Mouse (Mus musculus) erythroblast, adult 5-6 weeks (primary cell): Measurements from ENCODE around the gene Eme1. TPM values are rescaled to one million over a fixed set of nuclear protein-coding genes. Genes with fewer than 3 reads are reported as not detected.

Experiments
- ATAC-seq: replicated peaks from 2 replicates; pipeline ENCODE4 v1.8.0; 2016; ENCODE audit warnings: moderate number of reproducible peaks, mild to moderate bottlenecking, moderate TSS enrichment, inconsistent platforms; ENCODE audit not compliant: poor library complexity, low FRiP score, severe bottlenecking
- total RNA-seq, 2 experiments: library from RNA; stranded (forward) in 1 of 2; stranded (reverse) in 1 of 2; fragments of 150-400 nt in 1 of 2; fragments of 200-764, 138-1000 nt in 1 of 2; gene quantifications; 2 replicates each; pipeline versions ENCODE4 v1.2.3 to v1.2.4; 2015 to 2017; ENCODE audit warnings: low replicate concordance in 2 of 2

The Eme1 gene
- total RNA-seq, 2 experiments from 2014 or later, result 4.8 to 10.1 TPM

DNA sequence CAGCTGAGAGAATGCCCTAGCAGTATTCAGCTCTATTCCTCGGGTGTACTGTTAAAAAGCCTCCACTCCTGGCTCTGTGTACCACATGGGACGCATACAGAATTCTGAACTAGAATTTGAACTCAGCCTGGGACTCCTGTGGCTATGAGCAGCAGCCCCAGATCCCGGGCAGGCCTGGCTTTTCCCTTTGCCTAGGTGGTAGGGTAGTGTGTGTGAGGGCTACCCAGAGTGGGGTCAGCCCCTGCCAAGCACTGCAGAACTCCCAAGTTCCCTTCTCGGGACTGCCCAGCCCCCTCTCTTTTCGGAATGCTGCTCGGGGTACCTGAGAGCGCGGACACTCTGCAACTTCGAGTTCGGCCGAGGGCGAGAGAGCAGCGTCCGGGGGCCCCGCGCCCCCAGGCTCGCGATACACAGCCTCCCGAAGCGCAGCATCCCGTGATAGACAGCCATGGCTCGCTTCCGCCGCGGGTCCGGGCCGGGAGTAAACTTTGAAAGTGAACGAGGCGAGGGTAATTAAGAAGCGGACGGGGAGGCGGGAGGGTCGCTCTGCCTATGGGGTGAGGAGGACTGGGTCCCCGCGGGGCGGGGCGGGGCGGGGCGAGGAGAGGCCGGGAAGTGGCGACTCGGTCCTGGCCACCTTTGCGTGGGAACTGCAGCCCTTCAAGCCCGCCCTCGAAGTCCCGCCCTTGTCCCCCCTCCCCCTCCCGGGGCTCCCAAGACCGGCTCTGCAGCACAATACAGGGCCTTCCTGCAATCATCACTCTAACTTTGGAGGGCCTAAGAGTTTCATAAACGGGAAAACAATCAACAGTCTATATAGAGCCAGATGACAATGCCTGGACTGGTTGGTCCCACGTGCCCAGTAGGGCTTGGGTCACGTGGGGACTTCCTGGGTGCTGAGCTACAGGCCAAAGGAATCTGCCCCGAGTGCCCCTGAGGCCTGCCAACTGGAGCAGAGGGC lies 52.2 kb downstream of the Eme1 start, which contains the start of gene Acsf2:
Gene Acsf2 (minus strand): TSS at position 551 of the 961 bp plus-strand sequence.
- ATAC-seq, result no peak

GRCm38 (mm10) chr11:94600447-94600846 lies 53.3 kb downstream of the Eme1 start:
- ATAC-seq, result no peak

DNA sequence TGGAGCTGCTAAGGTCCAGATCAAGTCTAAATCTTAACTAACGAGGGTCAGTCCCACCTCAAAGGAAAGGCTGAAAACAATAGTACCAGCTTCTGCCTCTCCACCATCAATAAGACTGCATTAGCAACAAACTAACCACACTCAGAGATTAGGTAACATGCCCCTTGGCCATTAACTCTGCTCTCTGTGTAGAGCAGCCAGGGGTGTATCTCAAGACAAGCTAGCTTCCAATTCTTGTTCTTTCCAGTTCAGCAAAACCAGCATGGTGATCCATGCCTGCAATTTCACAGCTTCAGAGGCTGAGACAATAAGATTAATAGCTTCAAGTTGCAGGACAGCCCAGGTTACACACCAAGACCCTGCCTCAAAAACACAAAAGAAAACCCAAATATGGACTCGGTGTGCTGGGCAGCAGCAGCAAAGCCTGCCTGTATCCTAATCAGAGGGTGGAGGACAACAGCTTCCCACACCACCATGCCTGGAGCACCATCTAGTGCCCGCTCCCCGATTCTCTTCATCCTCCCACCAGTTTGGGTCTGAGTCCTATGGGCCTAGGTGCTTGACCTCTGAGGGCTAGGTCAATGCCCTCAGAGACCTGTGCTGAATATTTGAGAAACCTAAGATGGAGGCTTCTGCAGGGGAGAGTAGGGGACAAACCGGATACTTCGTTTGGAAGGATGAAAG lies 55.2 kb downstream of the Eme1 start:
- no peak for ATAC-seq

DNA sequence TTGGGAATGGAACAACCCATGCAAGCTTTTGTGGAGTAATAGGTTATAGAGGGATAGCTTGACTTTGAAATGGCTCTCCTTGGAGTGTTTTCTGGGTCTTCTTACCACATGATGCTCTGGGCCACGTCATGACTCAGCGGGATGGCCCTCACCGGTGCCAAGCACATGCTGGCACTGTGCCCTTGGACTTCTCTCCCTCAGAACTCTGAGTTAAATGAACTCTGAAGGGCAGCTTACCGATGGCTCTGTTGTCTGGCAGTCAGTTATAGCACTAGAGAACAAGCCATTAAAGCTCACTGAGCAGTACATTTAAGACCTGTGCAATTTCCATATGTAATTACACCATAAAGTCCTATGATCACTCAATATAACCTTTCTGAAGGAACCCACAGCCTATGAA lies 56.4 kb downstream of the Eme1 start:
- no peak for ATAC-seq

GRCm38 (mm10) chr11:94596311-94596852 lies 57.4 kb downstream of the Eme1 start:
- no peak; the same call in 1 of the 2 replicates for ATAC-seq

Other genes with a start within 250 kb of the Eme1 start
- gene Cacna1g, start 179.8 kb downstream of the Eme1 start, total RNA-seq (2015; ENCODE audit: low replicate concordance), result 109 and 122 TPM in 2 replicates
- 78.9 and 102 TPM in 2 replicates for gene Cacna1g, start 179.8 kb downstream of the Eme1 start, total RNA-seq (2017; ENCODE audit: low replicate concordance)
- gene Spata20, start 167.8 kb downstream of the Eme1 start, total RNA-seq (2015; ENCODE audit: low replicate concordance), result not detected in 2 replicates
- not detected in 2 replicates for gene Spata20, start 167.8 kb downstream of the Eme1 start, total RNA-seq (2017; ENCODE audit: low replicate concordance)
- gene Epn3, start 154.0 kb downstream of the Eme1 start, total RNA-seq (2015; ENCODE audit: low replicate concordance), result not detected in 2 replicates
- gene Epn3, start 154.0 kb downstream of the Eme1 start, total RNA-seq (2017; ENCODE audit: low replicate concordance), result not detected in 2 replicates
- gene Mycbpap, start 132.2 kb downstream of the Eme1 start, total RNA-seq (2015; ENCODE audit: low replicate concordance), result not detected in 2 replicates
- gene Mycbpap, start 132.2 kb downstream of the Eme1 start, total RNA-seq (2017; ENCODE audit: low replicate concordance), result not detected in 2 replicates
- not detected in 2 replicates for gene Rsad1, start 104.7 kb downstream of the Eme1 start, total RNA-seq (2015; ENCODE audit: low replicate concordance)
- 0.34 and 2.0 TPM in 2 replicates for gene Rsad1, start 104.7 kb downstream of the Eme1 start, total RNA-seq (2017; ENCODE audit: low replicate concordance)
- not detected in 2 replicates for gene Chad, start 88.9 kb downstream of the Eme1 start, total RNA-seq (2015; ENCODE audit: low replicate concordance)
- gene Chad, start 88.9 kb downstream of the Eme1 start, total RNA-seq (2017; ENCODE audit: low replicate concordance), result not detected in 2 replicates
- gene Acsf2, start 52.1 kb downstream of the Eme1 start, total RNA-seq (2015; ENCODE audit: low replicate concordance), result 6.3 and 10.8 TPM in 2 replicates
- 0.26 and 2.5 TPM in 2 replicates for gene Acsf2, start 52.1 kb downstream of the Eme1 start, total RNA-seq (2017; ENCODE audit: low replicate concordance)
- gene Lrrc59, start 24.2 kb downstream of the Eme1 start, total RNA-seq (2015; ENCODE audit: low replicate concordance), result 15.7 and 21.1 TPM in 2 replicates
- gene Lrrc59, start 24.2 kb downstream of the Eme1 start, total RNA-seq (2017; ENCODE audit: low replicate concordance), result 20.0 and 27.6 TPM in 2 replicates
- gene Mrpl27, start 197 bp downstream of the Eme1 start, total RNA-seq (2015; ENCODE audit: low replicate concordance), result 7.1 and 49.2 TPM in 2 replicates
- gene Mrpl27, start 197 bp downstream of the Eme1 start, total RNA-seq (2017; ENCODE audit: low replicate concordance), result 10.5 and 17.8 TPM in 2 replicates
- gene Xylt2, start 23.6 kb upstream of the Eme1 start, total RNA-seq (2015; ENCODE audit: low replicate concordance), result not detected in 2 replicates
- gene Xylt2, start 23.6 kb upstream of the Eme1 start, total RNA-seq (2017; ENCODE audit: low replicate concordance), result 0.26 and 0.56 TPM in 2 replicates
- not detected in 2 replicates for gene Gm11541, start 50.5 kb upstream of the Eme1 start, total RNA-seq (2015; ENCODE audit: low replicate concordance)
- gene Gm11541, start 50.5 kb upstream of the Eme1 start, total RNA-seq (2017; ENCODE audit: low replicate concordance), result not detected in 2 replicates
- not detected in 2 replicates for gene Cdc34b, start 87.8 kb upstream of the Eme1 start, total RNA-seq (2015; ENCODE audit: low replicate concordance)
- not detected in 2 replicates for gene Cdc34b, start 87.8 kb upstream of the Eme1 start, total RNA-seq (2017; ENCODE audit: low replicate concordance)
- gene Tmem92, start 128.7 kb upstream of the Eme1 start, total RNA-seq (2015; ENCODE audit: low replicate concordance), result not detected in 2 replicates
- not detected in 2 replicates for gene Tmem92, start 128.7 kb upstream of the Eme1 start, total RNA-seq (2017; ENCODE audit: low replicate concordance)